Mouse (Mus musculus) heart, adult 11 months (tissue): Measurements from ENCODE around the gene Yme1l1.

Experiments
- DNase-seq: peaks from one replicate; pipeline ENCODE4 v3.0.0; 2022

Yme1l1 gene

GRCm38 (mm10) chr2:23155777-23156607 lies at the start of gene Yme1l1, which contains the start of gene Mastl:
TSS of gene Yme1l1 (plus strand) at chr2:23156369.
TSS of gene Mastl (minus strand) at chr2:23156024.
- peak; percentile 100 for DNase-seq

- no peak for DNase-seq
Observed at GRCm38 (mm10) chr2:23119573-23119972, 36.6 kb upstream of the Yme1l1 start.

- no peak for DNase-seq
Observed at GRCm38 (mm10) chr2:23155199-23155621, 959 bp upstream of the Yme1l1 start.

- no peak for DNase-seq
Observed at GRCm38 (mm10) chr2:23156608-23157081, 476 bp downstream of the Yme1l1 start.

GRCm38 (mm10) chr2:23172305-23172704 lies 16.1 kb downstream of the Yme1l1 start:
- no peak for DNase-seq

- DNase-seq, result no peak
Observed at GRCm38 (mm10) chr2:23194366-23194765, 38.2 kb downstream of the Yme1l1 start.

GRCm38 (mm10) chr2:23201034-23201433 lies 44.9 kb downstream of the Yme1l1 start:
- DNase-seq, result no peak

- DNase-seq, result peak; percentile 82
Observed at GRCm38 (mm10) chr2:23202900-23203670, 46.9 kb downstream of the Yme1l1 start.

GRCm38 (mm10) chr2:23207070-23207526 lies 50.9 kb downstream of the Yme1l1 start, which contains the start of gene 4931423N10Rik:
TSS of gene 4931423N10Rik (plus strand) at chr2:23207476.
- DNase-seq, result no peak

GRCm38 (mm10) chr2:23213661-23214060 lies 57.5 kb downstream of the Yme1l1 start:
- DNase-seq, result no peak

- no peak for DNase-seq
Observed at GRCm38 (mm10) chr2:23225199-23225598, 69.0 kb downstream of the Yme1l1 start.

- DNase-seq, result no peak
Observed at GRCm38 (mm10) chr2:23228463-23228862, 72.3 kb downstream of the Yme1l1 start.

GRCm38 (mm10) chr2:23234065-23234773 lies 78.0 kb downstream of the Yme1l1 start:
- DNase-seq, result no peak
